Mouse (Mus musculus): ENCODE results near the gene Igfbp4.

DNA sequence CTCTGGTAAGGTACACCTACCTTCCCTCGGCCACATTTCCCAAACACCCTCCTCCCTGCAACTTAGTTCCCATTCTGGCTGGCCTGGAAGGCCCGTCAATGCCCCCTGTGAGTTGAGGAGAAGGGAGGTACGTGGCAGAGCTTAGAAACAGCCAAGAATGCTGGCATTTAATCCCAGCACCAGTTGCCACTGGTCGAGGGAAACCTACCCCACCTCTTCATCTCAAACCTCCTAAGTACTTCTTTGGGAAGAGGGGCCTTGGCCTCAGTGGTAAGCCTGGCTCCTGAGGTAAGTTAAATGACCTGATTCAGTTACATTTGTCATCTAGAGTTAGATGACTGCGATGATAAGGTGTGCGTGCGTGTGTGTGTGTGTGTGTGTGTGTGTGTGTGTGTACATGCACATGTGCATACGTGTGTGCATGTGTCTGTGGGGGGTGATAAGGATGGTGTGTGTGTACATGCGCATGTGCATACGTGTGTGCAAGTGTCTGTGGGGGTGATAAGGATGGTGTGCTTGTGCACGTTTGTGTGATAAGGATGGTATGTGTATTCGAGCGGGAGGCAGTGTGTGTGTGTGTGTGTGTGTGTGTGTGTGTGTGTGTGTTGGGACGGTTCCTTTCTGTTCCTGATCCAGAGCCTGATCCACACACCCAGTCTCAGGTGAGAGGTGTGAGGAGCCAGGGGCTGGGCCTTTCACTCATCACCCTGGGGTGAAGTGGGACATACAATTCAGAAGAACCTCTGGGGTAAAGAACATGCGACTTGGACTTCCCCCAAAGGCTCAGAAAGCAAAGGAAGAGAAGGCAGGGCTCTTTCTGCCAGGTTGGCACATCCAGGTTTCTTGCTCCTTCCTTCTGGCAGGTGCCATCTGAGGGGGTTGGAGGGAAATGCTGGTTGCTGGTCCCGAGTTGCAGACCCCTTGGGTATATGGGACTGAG is 1.1 kb downstream of the Igfbp4 start:
- TF ChIP-seq CTCF (IDR thresholded peaks at IDR 0.05 in 2 of 3, conservative IDR thresholded peaks at IDR 0.05 in 1 of 3; ENCODE audit: control insufficient read depth in 1 of 3, insufficient read depth in 1 of 3, low read depth in 2 of 3, low read length in 3 of 3, poor library complexity in 1 of 3, severe bottlenecking in 1 of 3): no peak
- TF ChIP-seq MAZ (IDR thresholded peaks at IDR 0.05; ENCODE audit: low read depth, low read length): 0 out of 2 replicates have a peak, but pooled peaks have one; percentile 10
- no peak for TF ChIP-seq ZNF384 (IDR thresholded peaks at IDR 0.05; ENCODE audit: low read depth, low read length)
- no peak for TF ChIP-seq ELF1 (IDR thresholded peaks at IDR 0.05; ENCODE audit: low read depth, low read length)
- TF ChIP-seq TAL1 (IDR thresholded peaks at IDR 0.05; ENCODE audit: low read length): peak; percentile 74
- no peak for TF ChIP-seq POLR2A (IDR thresholded peaks at IDR 0.05; ENCODE audit: control insufficient read depth in 1 of 2, insufficient read depth in 1 of 2, low read depth in 1 of 2, low read length in 2 of 2, poor library complexity in 1 of 2)
